Mouse (Mus musculus): ENCODE results near the gene D630039A03Rik. TPM values are rescaled to one million over a fixed set of nuclear protein-coding genes. Genes with fewer than 3 reads are reported as not detected.

Gene D630039A03Rik
- polyA plus RNA-seq, 1 experiment from 2014 or later, result 2.2 TPM

DNA sequence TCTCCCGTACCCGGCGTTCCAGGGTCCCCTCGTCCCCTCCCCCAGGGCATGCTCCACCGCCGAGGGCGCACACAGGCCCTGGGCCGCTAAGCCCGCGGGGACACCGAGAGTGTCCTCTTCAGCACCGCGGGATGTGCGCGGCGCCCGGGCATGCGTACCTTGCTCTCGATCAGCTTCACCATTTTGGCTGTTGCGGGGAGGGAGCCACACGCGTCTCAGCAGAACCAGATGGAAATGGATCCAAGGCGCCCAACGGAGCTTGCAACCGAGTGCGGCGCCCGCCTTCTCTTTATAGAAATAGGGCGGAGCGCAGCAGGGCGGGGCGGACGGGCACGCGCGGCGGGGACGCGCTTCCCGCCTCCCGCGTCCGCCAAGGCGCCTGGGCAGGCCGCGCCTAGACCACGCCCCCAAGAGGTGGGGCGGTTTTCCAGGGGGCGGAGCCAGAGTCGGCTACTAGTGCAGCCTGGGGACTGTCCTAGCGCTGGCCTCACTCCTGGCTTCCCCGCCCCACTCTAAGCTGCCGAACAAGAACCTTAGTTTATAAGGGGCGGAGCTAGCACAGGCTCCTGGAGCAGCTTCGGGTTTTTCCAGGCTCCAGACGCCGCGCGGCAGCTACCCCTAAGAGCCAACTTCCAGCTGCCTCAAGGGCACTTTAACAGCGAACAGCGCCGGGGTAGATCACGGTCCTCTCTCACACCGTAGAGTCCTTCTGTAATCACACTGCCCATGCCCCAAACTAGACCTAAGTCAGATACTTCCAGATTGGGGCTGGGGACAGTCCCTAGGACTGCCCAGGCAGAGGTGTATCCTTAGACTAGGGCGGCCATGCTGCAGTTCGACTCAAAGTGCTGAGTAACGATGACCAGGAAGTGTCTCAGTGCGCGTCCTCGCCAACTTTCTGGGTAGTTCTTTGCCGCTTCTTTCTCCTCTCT, 40.2 kb upstream of the D630039A03Rik start, which contains the start of gene Txn1:
Gene Txn1 (minus strand): TSS at position 383 of the 932 bp plus-strand sequence.
- ATAC-seq (ENCODE audit: insufficient read depth) (peak; percentile 99), DNase-seq (peak; percentile 100)
- H3K9ac ChIP-seq, result peak within 1 kb of the TSS; percentile 77
- H3K27me3 ChIP-seq (ENCODE audit: insufficient read depth, low read length), result no peaks in the 10 kb centered on the region
- H3K36me3 ChIP-seq (ENCODE audit: insufficient read depth), result peaks cover 10% of the 10 kb centered on the region
- peak within 1 kb of the TSS; percentile 91 for H3K27ac ChIP-seq (ENCODE audit: low read depth)
- H3K4me2 ChIP-seq, result peak within 1 kb of the TSS; percentile 79
- no peaks in the 10 kb centered on the region for H3K9me3 ChIP-seq (ENCODE audit: low read depth, low read length)
- WGBS, result under 1% methylated on average over 71 of the region's 71 CpGs
- peaks cover 14% of the 10 kb centered on the region for H3K4me1 ChIP-seq (ENCODE audit: insufficient read depth)
- peak within 1 kb of the TSS; percentile 72 for H3K4me3 ChIP-seq (ENCODE audit: low read depth, low read length)
- TF ChIP-seq CTCF (IDR thresholded peaks at IDR 0.05; ENCODE audit: low read depth), result no peak

DNA sequence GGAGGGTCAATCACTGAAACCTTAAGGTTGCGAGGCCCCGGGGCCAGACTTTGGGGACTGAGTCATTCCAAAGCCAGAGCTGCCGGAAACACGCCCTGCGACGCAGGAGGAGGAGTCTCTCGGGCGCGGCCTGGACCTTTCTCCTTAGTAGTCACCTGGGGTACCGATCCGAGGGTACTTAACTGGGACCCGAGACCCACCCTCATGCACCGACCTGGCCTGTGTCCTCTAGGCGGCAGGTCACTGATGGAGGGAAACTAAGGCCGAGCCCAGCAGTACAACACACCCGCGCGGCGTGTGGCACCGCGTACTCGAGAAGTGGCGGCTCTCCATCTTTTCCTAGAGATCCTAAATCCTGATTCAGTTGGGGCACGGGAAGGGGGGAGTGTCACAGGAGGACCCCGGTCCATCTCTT, 39.5 kb upstream of the D630039A03Rik start:
- peak overlapping the region; percentile 72 for H3K4me3 ChIP-seq (ENCODE audit: low read depth, low read length)
- H3K9ac ChIP-seq, result peak overlapping the region; percentile 77
- no peaks in the 10 kb centered on the region for H3K9me3 ChIP-seq (ENCODE audit: low read depth, low read length)
- H3K27ac ChIP-seq (ENCODE audit: low read depth), result peak overlapping the region; percentile 91
- peak; percentile 26 for ATAC-seq (ENCODE audit: insufficient read depth)
- 0 out of 2 replicates have a peak, but pooled peaks have one; percentile 30 for TF ChIP-seq CTCF (IDR thresholded peaks at IDR 0.05; ENCODE audit: low read depth)
- peaks cover 14% of the 10 kb centered on the region for H3K4me1 ChIP-seq (ENCODE audit: insufficient read depth)
- peaks cover 17% of the 10 kb centered on the region for H3K36me3 ChIP-seq (ENCODE audit: insufficient read depth)
- peak; percentile 80 for DNase-seq
- under 1% methylated on average over 25 of the region's 25 CpGs for WGBS
- no peaks in the 10 kb centered on the region for H3K27me3 ChIP-seq (ENCODE audit: insufficient read depth, low read length)
- peak overlapping the region; percentile 79 for H3K4me2 ChIP-seq

GRCm38 (mm10) chr4:57954991-57955390, 38.9 kb upstream of the D630039A03Rik start:
- WGBS, result 64% methylated on average over 8 of the region's 8 CpGs
- peaks cover 14% of the 10 kb centered on the region for H3K4me1 ChIP-seq (ENCODE audit: insufficient read depth)
- peaks cover 23% of the 10 kb centered on the region for H3K36me3 ChIP-seq (ENCODE audit: insufficient read depth)
- H3K4me3 ChIP-seq (ENCODE audit: low read depth, low read length), result peak overlapping the region; percentile 72
- no peak overlapping the region for H3K27ac ChIP-seq (ENCODE audit: low read depth)
- no peak for TF ChIP-seq CTCF (IDR thresholded peaks at IDR 0.05; ENCODE audit: low read depth)
- no peak for ATAC-seq (ENCODE audit: insufficient read depth)
- H3K27me3 ChIP-seq (ENCODE audit: insufficient read depth, low read length), result no peaks in the 10 kb centered on the region
- H3K9me3 ChIP-seq (ENCODE audit: low read depth, low read length), result no peaks in the 10 kb centered on the region
- peak overlapping the region; percentile 79 for H3K4me2 ChIP-seq
- peak overlapping the region; percentile 77 for H3K9ac ChIP-seq
- DNase-seq, result no peak

GRCm38 (mm10) chr4:57954580-57954979, 38.5 kb upstream of the D630039A03Rik start:
- peaks cover 27% of the 10 kb centered on the region for H3K36me3 ChIP-seq (ENCODE audit: insufficient read depth)
- DNase-seq (no peak), ATAC-seq (ENCODE audit: insufficient read depth) (no peak)
- WGBS, result 71% methylated on average over 6 of the region's 6 CpGs
- no peaks in the 10 kb centered on the region for H3K9me3 ChIP-seq (ENCODE audit: low read depth, low read length)
- no peak overlapping the region for H3K27ac ChIP-seq (ENCODE audit: low read depth)
- no peaks in the 10 kb centered on the region for H3K27me3 ChIP-seq (ENCODE audit: insufficient read depth, low read length)
- peak overlapping the region; percentile 72 for H3K4me3 ChIP-seq (ENCODE audit: low read depth, low read length)
- H3K9ac ChIP-seq, result 0 out of 2 replicates have a peak overlapping the region, but pooled peaks have one; percentile 77
- no peak for TF ChIP-seq CTCF (IDR thresholded peaks at IDR 0.05; ENCODE audit: low read depth)
- peak overlapping the region; percentile 79 for H3K4me2 ChIP-seq
- H3K4me1 ChIP-seq (ENCODE audit: insufficient read depth), result peaks cover 14% of the 10 kb centered on the region

GRCm38 (mm10) chr4:57953796-57954195, 37.7 kb upstream of the D630039A03Rik start:
- peak overlapping the region; percentile 79 for H3K4me2 ChIP-seq
- H3K4me3 ChIP-seq (ENCODE audit: low read depth, low read length), result no peak overlapping the region
- 90% methylated on average over 7 of the region's 7 CpGs for WGBS

GRCm38 (mm10) chr4:57952891-57953290, 36.8 kb upstream of the D630039A03Rik start:
- Histone ChIP-seq H3K4me1 (ENCODE audit: insufficient read depth) (peaks cover 14% of the 10 kb centered on the region), H3K27me3 (ENCODE audit: insufficient read depth, low read length) (no peaks in the 10 kb centered on the region), H3K4me3 (ENCODE audit: low read depth, low read length) (no peak overlapping the region), H3K4me2 (no peak overlapping the region), H3K9ac (no peak overlapping the region), H3K36me3 (ENCODE audit: insufficient read depth) (peaks cover 43% of the 10 kb centered on the region), H3K9me3 (ENCODE audit: low read depth, low read length) (no peaks in the 10 kb centered on the region), H3K27ac (ENCODE audit: low read depth) (no peak overlapping the region)
- DNase-seq (no peak), ATAC-seq (ENCODE audit: insufficient read depth) (no peak)
- 85% methylated on average over 1 of the region's 1 CpGs for WGBS
- no peak for TF ChIP-seq CTCF (IDR thresholded peaks at IDR 0.05; ENCODE audit: low read depth)

More at GRCm38 (mm10) chr4:57953796-57954195, 37.7 kb upstream of the D630039A03Rik start:
- Histone ChIP-seq H3K9me3 (ENCODE audit: low read depth, low read length) (no peaks in the 10 kb centered on the region), H3K27ac (ENCODE audit: low read depth) (no peak overlapping the region), H3K36me3 (ENCODE audit: insufficient read depth) (peaks cover 34% of the 10 kb centered on the region), H3K4me1 (ENCODE audit: insufficient read depth) (peaks cover 14% of the 10 kb centered on the region), H3K27me3 (ENCODE audit: insufficient read depth, low read length) (no peaks in the 10 kb centered on the region), H3K9ac (no peak overlapping the region)
- no peak for ATAC-seq (ENCODE audit: insufficient read depth)
- no peak for TF ChIP-seq CTCF (IDR thresholded peaks at IDR 0.05; ENCODE audit: low read depth)
- no peak for DNase-seq

DNA sequence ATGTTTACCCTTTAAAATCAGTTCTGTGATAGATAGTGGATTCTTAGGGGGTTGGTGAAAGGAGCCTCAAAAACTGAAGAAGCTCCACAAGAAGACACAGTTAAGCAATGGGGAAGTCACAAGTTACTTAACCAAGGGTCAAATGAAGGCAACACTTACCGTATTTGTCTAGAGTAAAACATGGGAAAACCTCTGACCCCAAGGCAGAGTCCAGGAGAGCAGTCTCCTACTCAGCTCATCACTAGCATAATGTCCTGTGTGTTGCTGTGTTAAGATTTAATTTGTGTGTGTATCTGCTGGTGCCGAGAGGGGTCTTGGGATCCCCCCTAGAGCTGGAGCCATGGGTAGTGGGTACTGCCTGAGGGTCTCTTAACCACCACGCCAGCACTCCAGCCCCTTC, 36.3 kb upstream of the D630039A03Rik start:
- Histone ChIP-seq H3K4me1 (ENCODE audit: insufficient read depth) (peaks cover 10% of the 10 kb centered on the region), H3K27me3 (ENCODE audit: insufficient read depth, low read length) (no peaks in the 10 kb centered on the region), H3K27ac (ENCODE audit: low read depth) (no peak overlapping the region), H3K4me2 (no peak overlapping the region), H3K9me3 (ENCODE audit: low read depth, low read length) (no peaks in the 10 kb centered on the region), H3K9ac (no peak overlapping the region), H3K36me3 (ENCODE audit: insufficient read depth) (peaks cover 48% of the 10 kb centered on the region), H3K4me3 (ENCODE audit: low read depth, low read length) (no peak overlapping the region)
- whole genome bisulfite sequencing, result 86% methylated on average over 3 of the region's 3 CpGs
- ATAC-seq (ENCODE audit: insufficient read depth) (no peak), DNase-seq (no peak)
- TF ChIP-seq CTCF (IDR thresholded peaks at IDR 0.05; ENCODE audit: low read depth), result no peak
